Mouse (Mus musculus) embryonic facial prominence, embryonic 10.5 days (tissue): ENCODE results near the gene Casq2. TPM values are rescaled to one million over a fixed set of nuclear protein-coding genes. Genes with fewer than 3 reads are reported as not detected.

Experiments
- DNase-seq: peaks from one replicate; pipeline ENCODE4 v3.0.0-alpha.2; 2017; ENCODE audit warnings: low spot score
- H3K27ac ChIP-seq: fragments of 300-500 bp; sonication (generic); replicated peaks from 2 replicates; pipeline ENCODE4 v1.5.1; 2016; ENCODE audit warnings: mild to moderate bottlenecking
- H3K27me3 ChIP-seq: fragments of 300-500 bp; sonication (generic); replicated peaks from 2 replicates; pipeline ENCODE4 v1.6.1; 2016; ENCODE audit warnings: low read depth, mild to moderate bottlenecking; ENCODE audit not compliant: poor library complexity, severe bottlenecking
- H3K36me3 ChIP-seq: fragments of 300-500 bp; sonication (generic); replicated peaks from 2 replicates; pipeline ENCODE4 v1.6.1; 2016; ENCODE audit warnings: mild to moderate bottlenecking, moderate library complexity
- H3K4me1 ChIP-seq: fragments of 300-500 bp; sonication (generic); 2 replicates; pipeline ENCODE4 v1.6.1; 2016
- H3K4me3 ChIP-seq: fragments of 300-500 bp; sonication (generic); 2 replicates; pipeline ENCODE4 v1.5.1; 2016; ENCODE audit warnings: mild to moderate bottlenecking, moderate library complexity
- H3K9me3 ChIP-seq: fragments of 300-500 bp; sonication (generic); 2 replicates; pipeline ENCODE4 v1.6.1; 2016; ENCODE audit warnings: mild to moderate bottlenecking
- WGBS: fragments of 180-500 bp; shearing (Covaris S2); methylation state at CpG from one replicate; pipeline ENCODE4 v1.1.7; 2016; 5-methylcytosine and 5-hydroxymethylcytosine counted together
- polyA plus RNA-seq: library from polyadenylated mRNA; unstranded; fragments of >200 nt; fragmentation: Nextera tagmentation; extraction: Ambion mirVana; gene quantifications from 2 replicates; pipeline ENCODE4 v1.2.1, GENCODE M21; 2016

Gene Casq2
- polyA plus RNA-seq, 1 experiment from 2014 or later: 0.10 TPM

- Histone ChIP-seq H3K4me3 (no peak overlapping the region), H3K9me3 (no peaks in the 10 kb centered on the region), H3K36me3 (no peaks in the 10 kb centered on the region), H3K27me3 (no peaks in the 10 kb centered on the region), H3K27ac (no peak overlapping the region), H3K4me1 (no peaks in the 10 kb centered on the region)
- WGBS: 73% methylated on average over 7 of the region's 7 CpGs
- DNase-seq: no peak
These were observed 35.8 kb downstream of the Casq2 start for GRCm38 (mm10) chr3:102122046-102122445.

- H3K27me3 ChIP-seq: no peaks in the 10 kb centered on the region
- H3K9me3 ChIP-seq: no peaks in the 10 kb centered on the region
- H3K4me1 ChIP-seq: no peaks in the 10 kb centered on the region
- no peak for DNase-seq
- 85% methylated on average over 6 of the region's 6 CpGs for WGBS
- H3K4me3 ChIP-seq: no peak overlapping the region
- no peaks in the 10 kb centered on the region for H3K36me3 ChIP-seq
- no peak overlapping the region for H3K27ac ChIP-seq
These were observed 37.4 kb downstream of the Casq2 start for GRCm38 (mm10) chr3:102123654-102124053.

GRCm38 (mm10) chr3:102125546-102125945, 39.3 kb downstream of the Casq2 start:
- Histone ChIP-seq H3K4me3 (no peak overlapping the region), H3K9me3 (no peaks in the 10 kb centered on the region), H3K27ac (no peak overlapping the region), H3K36me3 (no peaks in the 10 kb centered on the region), H3K4me1 (no peaks in the 10 kb centered on the region), H3K27me3 (no peaks in the 10 kb centered on the region)
- DNase-seq: no peak
- whole genome bisulfite sequencing: 32% methylated on average over 1 of the region's 1 CpGs

GRCm38 (mm10) chr3:102127114-102127513, 40.9 kb downstream of the Casq2 start:
- no peaks in the 10 kb centered on the region for H3K36me3 ChIP-seq
- no peaks in the 10 kb centered on the region for H3K27me3 ChIP-seq
- no peaks in the 10 kb centered on the region for H3K9me3 ChIP-seq
- 73% methylated on average over 2 of the region's 2 CpGs for WGBS
- H3K4me3 ChIP-seq: no peak overlapping the region
- no peaks in the 10 kb centered on the region for H3K4me1 ChIP-seq
- no peak for DNase-seq
- H3K27ac ChIP-seq: no peak overlapping the region

GRCm38 (mm10) chr3:102128242-102128641, 42.0 kb downstream of the Casq2 start:
- 93% methylated on average over 2 of the region's 2 CpGs for WGBS
- Histone ChIP-seq H3K4me3 (no peak overlapping the region), H3K27me3 (no peaks in the 10 kb centered on the region), H3K4me1 (no peaks in the 10 kb centered on the region), H3K27ac (no peak overlapping the region), H3K9me3 (no peaks in the 10 kb centered on the region), H3K36me3 (no peaks in the 10 kb centered on the region)
- DNase-seq: no peak

- H3K27me3 ChIP-seq: no peaks in the 10 kb centered on the region
- no peaks in the 10 kb centered on the region for H3K36me3 ChIP-seq
- H3K4me3 ChIP-seq: no peak overlapping the region
- no peaks in the 10 kb centered on the region for H3K9me3 ChIP-seq
- no peak for DNase-seq
- peaks cover 3% of the 10 kb centered on the region for H3K4me1 ChIP-seq
- H3K27ac ChIP-seq: no peak overlapping the region
- WGBS: 65% methylated on average over 6 of the region's 6 CpGs
These were observed 44.3 kb downstream of the Casq2 start for GRCm38 (mm10) chr3:102130478-102130877.

- no peak overlapping the region for H3K4me3 ChIP-seq
- DNase-seq: no peak
- no peaks in the 10 kb centered on the region; the same call in 1 of the 2 replicates for H3K27me3 ChIP-seq
- 91% methylated on average over 9 of the region's 9 CpGs for WGBS
- H3K9me3 ChIP-seq: no peaks in the 10 kb centered on the region
- no peak overlapping the region for H3K27ac ChIP-seq
- peaks cover 16% of the 10 kb centered on the region for H3K4me1 ChIP-seq
- no peaks in the 10 kb centered on the region for H3K36me3 ChIP-seq
These were observed 45.6 kb downstream of the Casq2 start for GRCm38 (mm10) chr3:102131627-102132324.

GRCm38 (mm10) chr3:102135389-102136113, 49.3 kb downstream of the Casq2 start:
- Histone ChIP-seq H3K4me3 (no peak overlapping the region), H3K4me1 (peaks cover 29% of the 10 kb centered on the region), H3K9me3 (no peaks in the 10 kb centered on the region), H3K27ac (peak overlapping the region; percentile 66), H3K27me3 (no peaks in the 10 kb centered on the region; the same call in 1 of the 2 replicates), H3K36me3 (no peaks in the 10 kb centered on the region)
- WGBS: 25% methylated on average over 10 of the region's 10 CpGs
- peak; percentile 30 for DNase-seq

- 86% methylated on average over 10 of the region's 10 CpGs for WGBS
- no peak for DNase-seq
- peaks cover 34% of the 10 kb centered on the region for H3K4me1 ChIP-seq
- 0 out of 2 replicates have a peak overlapping the region, but pooled peaks have one; percentile 19 for H3K27ac ChIP-seq
- no peaks in the 10 kb centered on the region; the same call in 1 of the 2 replicates for H3K27me3 ChIP-seq
- H3K9me3 ChIP-seq: no peaks in the 10 kb centered on the region
- no peak overlapping the region for H3K4me3 ChIP-seq
- H3K36me3 ChIP-seq: no peaks in the 10 kb centered on the region
These were observed 50.9 kb downstream of the Casq2 start for GRCm38 (mm10) chr3:102137158-102137557.

GRCm38 (mm10) chr3:102138899-102139298, 52.7 kb downstream of the Casq2 start:
- H3K9me3 ChIP-seq: no peaks in the 10 kb centered on the region
- H3K4me1 ChIP-seq: peaks cover 34% of the 10 kb centered on the region
- H3K27ac ChIP-seq: no peak overlapping the region
- no peak for DNase-seq
- peaks cover 6% of the 10 kb centered on the region; the same call in 1 of the 2 replicates for H3K27me3 ChIP-seq
- no peak overlapping the region for H3K4me3 ChIP-seq
- no peaks in the 10 kb centered on the region for H3K36me3 ChIP-seq
- 89% methylated on average over 6 of the region's 6 CpGs for WGBS

GRCm38 (mm10) chr3:102140606-102141005, 54.4 kb downstream of the Casq2 start:
- no peaks in the 10 kb centered on the region for H3K9me3 ChIP-seq
- no peak overlapping the region for H3K27ac ChIP-seq
- H3K27me3 ChIP-seq: peaks cover 7% of the 10 kb centered on the region; the same call in 1 of the 2 replicates
- H3K4me1 ChIP-seq: peaks cover 34% of the 10 kb centered on the region
- DNase-seq: no peak
- H3K4me3 ChIP-seq: no peak overlapping the region
- H3K36me3 ChIP-seq: no peaks in the 10 kb centered on the region
- WGBS: 90% methylated on average over 6 of the region's 6 CpGs

GRCm38 (mm10) chr3:102141451-102141850, 55.2 kb downstream of the Casq2 start:
- Histone ChIP-seq H3K4me1 (peaks cover 34% of the 10 kb centered on the region), H3K27ac (no peak overlapping the region), H3K27me3 (peaks cover 7% of the 10 kb centered on the region; the same call in 1 of the 2 replicates), H3K36me3 (no peaks in the 10 kb centered on the region), H3K4me3 (no peak overlapping the region), H3K9me3 (no peaks in the 10 kb centered on the region)
- WGBS: 76% methylated on average over 2 of the region's 2 CpGs
- DNase-seq: no peak

GRCm38 (mm10) chr3:102141893-102142292, 55.7 kb downstream of the Casq2 start:
- no peak for DNase-seq
- no peak overlapping the region for H3K27ac ChIP-seq
- no peak overlapping the region for H3K4me3 ChIP-seq

More at GRCm38 (mm10) chr3:102141893-102142292, 55.7 kb downstream of the Casq2 start:
- 70% methylated on average over 6 of the region's 6 CpGs for WGBS
- Histone ChIP-seq H3K36me3 (no peaks in the 10 kb centered on the region), H3K4me1 (peaks cover 34% of the 10 kb centered on the region), H3K9me3 (no peaks in the 10 kb centered on the region), H3K27me3 (peaks cover 9% of the 10 kb centered on the region; the same call in 1 of the 2 replicates)
